Mouse (Mus musculus): Measurements from ENCODE around the gene Knstrn.

Knstrn gene

DNA sequence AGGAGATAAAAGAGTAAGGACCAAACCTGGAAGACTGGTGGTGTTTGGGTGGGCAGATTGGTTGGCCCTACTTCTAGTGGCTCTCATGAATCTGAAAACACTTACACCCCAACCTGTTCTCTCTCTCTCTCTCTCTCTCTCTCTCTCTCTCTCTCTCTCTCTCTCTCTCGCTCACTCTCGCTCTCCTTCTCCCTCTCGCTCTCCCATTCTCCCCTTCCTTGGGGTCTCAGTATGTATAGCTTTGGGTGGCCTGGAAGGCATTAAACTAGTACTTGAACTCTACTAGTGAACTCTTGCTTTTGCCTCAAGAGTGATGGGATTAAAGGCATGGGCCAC is 48.5 kb downstream of the Knstrn start:
- no peak for DNase-seq

DNA sequence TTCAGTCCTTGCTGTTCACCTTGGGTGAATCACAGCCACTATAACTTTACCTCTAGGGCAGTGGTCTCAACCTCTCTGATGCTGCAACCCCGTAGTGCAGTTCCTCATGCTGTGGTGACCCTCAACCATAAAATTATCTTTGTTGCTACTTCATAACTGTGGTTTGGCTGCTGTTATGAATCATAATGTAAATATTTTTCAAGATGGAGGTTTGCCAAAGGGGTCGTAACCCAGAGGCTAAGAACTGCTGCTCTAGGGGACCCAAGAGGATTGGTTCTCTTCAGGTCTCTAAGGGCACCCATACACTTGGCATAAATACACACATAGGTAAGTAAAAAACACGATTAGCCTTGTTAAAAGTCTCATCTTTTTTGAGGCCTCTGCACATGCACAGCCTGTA is 56.8 kb downstream of the Knstrn start:
- DNase-seq, result no peak

DNA sequence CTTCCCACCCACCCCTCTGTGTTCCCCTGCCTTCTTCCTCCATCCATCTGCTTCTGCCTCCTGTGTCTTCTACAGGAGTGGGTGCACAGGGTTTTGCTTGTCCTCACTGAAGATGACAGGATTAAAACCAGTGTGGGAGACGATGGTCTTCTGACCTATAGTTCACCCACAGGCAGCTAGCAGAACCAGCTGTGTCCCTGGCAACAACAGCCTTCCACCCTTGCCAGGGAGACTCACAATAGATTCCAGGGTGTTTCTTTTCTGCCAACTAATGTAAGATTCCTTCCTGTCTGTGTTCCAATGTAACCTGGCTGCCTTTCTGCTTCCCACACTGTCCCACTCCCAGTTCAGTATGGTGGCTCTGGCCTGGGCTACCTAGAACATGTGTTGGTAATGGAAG is 57.2 kb downstream of the Knstrn start:
- no peak for DNase-seq

DNA sequence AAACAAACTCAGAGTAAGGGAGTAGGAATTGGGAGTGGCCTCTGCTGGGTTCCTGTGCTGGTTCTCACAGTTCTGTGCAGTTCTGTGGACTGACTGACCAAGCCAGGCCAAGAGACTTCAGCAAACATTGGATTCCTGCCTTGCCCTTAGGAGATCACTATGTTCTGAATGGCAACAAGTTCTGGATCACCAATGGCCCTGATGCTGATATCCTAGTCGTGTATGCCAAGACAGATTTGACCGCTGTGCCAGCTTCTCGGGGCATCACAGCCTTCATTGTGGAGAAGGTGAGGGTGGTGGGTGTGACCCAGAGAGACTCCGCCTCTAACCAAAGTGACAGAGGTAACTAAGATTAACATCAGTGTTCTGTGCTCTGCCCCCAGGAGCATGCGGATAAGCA is 59.2 kb downstream of the Knstrn start:
- DNase-seq, result no peak

DNA sequence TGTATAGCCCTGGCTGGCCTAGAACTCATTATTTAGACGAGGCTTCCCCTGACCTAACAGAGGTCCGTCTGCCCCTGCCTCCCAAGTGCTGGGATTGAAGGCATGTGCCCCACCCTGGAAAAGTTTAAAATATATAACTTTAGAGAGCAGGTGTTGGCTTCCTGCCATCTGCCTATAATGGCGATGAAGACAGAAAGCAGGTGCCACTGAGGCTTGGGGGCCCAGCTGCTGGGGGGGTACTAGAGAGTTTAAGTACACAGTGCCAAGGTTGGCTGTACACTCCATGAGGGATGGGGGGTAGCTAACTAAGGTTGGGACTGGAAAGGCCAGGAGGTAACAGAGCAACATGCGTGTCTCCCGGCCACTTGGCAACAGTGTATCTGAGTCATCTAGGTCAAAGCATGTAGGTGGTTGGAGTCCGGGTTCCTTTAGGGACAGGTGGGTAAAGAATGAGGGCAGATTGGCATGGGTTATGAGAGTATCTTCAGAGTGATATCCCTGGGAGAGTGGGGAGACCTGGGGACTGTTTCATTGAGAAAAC is 60.2 kb downstream of the Knstrn start:
- peak; percentile 49 for DNase-seq

DNA sequence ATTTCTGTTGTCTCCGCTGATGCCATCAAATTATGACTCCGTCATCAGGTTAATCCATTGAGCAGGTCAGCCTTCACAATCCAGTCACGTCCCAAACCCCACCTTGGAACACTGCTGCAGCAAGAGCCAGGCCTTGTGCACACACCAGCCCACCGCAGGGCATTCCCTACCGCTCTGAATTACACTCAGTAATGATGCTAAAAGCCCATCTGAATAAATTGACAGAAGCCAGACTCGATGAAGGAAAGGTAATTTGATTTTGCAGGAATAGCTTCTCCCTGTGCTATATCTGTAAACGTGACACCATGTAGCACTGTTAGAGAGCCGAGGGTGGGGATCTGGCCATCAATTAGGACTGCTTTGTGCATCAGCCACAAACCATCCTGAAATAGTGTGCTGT is 61.5 kb downstream of the Knstrn start:
- no peak for DNase-seq

DNA sequence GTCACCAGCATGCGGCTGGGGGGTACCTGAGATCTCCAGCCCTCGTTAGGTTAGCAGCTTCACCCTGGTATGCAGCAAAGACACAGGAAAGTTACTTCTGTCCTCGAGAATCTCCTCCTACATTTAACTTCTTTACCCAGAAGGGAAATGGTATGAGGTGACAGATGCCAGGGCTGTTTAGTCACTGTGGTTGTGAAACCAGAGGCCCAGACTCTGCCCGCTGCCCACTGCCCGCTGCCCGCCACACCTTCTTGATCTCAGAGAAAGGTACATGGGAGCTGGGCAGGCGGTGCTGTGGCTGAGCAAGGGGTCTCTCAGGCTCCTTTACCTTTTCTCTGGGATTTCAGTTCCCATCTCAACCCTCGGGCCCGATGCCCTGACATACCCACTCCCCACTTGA is 62.6 kb downstream of the Knstrn start:
- DNase-seq, result no peak

DNA sequence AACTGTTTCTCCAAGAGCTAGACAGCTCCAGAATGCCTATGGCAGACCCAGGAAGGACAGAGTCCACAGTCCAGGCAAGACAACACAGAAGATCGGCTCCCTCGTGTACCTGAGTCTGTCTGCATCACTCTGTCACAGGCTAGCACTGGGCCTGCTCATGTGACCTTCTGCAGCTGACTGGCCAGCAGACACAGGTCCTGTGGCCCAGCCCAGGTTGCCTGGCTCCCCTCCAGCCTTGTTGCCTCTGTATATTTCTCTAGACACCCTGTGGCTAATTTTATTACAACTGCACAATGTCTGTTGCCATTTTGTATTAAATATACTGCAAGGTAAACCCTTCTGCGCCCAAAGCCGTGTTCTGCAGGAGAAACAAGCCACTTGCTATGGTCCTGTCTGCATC is 67.2 kb downstream of the Knstrn start:
- no peak for DNase-seq

DNA sequence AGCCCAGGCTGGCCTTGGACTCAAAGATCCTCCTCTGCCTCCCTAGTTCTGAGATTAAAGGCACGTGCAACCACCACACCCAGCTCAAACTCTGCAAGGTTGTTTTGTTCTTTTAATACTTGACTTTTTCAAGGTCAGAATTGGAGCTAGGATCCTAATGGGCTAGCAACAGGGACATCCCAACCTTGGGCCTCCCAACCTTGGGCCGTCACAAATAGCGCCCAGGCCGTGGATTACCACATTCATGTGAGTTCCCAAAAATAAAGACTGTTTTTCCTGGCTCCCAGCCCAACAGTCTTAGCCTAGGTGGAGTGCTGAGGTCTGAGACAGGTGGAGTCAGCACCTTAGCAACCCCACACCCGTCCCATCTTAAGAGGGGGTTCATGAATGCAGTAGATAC is 68.2 kb downstream of the Knstrn start:
- no peak for DNase-seq

DNA sequence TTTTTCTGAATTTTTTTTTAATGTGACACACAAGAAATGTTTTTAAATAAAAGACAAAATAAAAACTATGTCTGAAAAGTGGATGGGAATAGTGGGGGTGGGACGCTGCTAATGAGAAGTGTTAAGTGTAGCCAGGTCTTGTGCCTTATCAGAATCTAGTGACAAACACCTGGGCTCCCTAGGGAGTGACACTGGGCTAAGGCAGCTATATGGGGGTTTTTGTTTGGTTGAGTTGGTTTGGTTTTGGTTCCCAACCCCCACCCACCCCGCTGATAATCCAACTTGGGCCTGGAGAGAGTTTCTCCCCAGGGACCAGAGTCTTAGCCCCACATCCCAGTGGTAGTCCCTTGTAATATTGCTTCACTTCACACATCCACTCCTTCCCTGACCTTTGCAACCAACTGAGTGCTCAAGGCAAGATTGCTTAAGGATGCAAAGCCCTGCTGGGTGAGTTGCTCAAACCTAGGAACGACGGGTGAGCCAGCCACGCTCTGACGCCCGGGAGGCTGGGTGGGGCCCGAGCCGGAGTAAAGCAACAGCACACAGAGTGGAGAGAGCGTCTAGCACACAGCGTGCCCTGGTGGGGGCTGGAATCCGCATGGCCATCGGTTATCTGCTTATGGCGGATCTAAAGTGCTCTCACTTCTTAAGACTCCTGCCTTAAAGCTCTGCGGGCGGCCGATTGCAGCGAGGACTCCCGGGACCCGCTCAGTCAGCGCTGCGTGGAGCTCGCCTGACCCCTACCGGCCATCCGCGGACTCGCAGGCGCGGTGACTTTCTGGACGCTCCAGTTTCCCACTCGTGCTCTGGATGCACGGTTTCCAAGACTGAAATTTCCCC is 69.3 kb downstream of the Knstrn start:
- DNase-seq, result peak; percentile 69

DNA sequence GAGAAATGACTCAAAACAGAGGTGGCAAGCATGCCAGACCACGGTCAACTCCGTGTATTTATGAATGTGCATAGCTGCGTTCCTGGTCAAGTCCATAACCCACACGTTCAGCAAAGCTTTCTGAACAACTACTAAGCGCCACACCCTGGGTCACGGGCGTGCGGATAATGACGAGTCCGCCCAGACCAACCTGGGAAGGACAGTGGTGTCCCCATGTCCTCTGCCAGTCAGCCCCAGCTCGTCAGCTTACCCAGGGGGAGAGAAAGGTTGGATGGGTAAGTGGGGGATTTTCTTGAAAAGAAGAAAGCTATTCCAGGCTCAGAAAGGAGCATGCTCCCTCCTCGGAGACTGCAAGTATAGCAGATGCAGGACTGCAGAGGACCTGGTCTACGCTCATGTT is 73.6 kb downstream of the Knstrn start:
- DNase-seq, result no peak

DNA sequence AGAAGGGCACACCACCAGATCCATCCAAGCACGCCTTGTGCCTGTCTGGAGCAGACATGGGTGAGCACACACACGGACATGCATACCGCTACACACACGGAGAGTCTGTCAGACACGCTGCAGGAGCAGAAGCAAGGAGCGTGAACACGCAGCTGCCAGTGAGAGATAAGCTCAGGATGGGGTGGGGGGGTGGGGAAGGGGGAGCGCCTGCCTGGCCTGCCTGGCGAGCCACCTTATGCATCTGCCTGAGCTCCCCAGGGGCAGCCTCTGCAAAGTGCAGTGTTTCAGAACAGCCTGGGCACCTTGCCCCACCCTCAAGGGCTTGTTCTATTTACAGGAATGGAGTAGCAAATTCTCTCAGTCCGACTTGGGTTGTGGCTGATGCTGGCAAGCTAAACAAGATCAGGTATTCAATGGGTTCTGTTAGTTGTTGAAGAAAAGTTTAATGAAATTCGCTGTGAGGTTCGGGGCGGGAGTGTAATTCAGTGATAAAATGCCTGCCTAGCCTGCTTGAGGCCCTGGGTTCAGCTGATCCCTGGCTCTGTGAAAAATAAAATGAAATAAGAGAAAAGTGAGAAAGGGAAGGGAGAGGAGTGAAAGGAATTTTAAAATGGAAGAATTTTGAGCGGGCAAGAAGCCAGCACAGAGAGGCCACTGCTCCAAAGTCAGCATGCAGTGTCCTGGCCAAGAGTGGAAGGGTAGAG is 74.2 kb downstream of the Knstrn start:
- DNase-seq, result no peak

DNA sequence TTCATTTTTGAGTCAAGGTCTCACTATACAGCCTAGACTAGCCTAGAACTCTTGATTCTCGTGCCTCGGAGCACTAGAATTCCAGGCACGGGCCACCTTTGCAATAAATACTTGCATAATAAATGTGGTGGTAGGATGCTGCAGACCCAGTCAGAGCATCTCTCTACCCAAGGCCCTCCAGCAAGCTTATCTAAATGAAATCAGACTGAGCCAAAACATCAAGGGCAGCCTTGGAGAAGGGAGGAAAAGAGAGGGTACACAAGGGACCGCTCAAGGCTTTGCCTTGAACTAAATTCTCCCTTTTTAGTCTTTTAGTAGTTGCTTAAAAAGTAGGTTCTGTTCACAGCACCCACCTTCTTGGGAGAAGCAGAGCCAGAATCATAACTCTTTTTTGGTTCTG is 77.4 kb downstream of the Knstrn start:
- no peak for DNase-seq

DNA sequence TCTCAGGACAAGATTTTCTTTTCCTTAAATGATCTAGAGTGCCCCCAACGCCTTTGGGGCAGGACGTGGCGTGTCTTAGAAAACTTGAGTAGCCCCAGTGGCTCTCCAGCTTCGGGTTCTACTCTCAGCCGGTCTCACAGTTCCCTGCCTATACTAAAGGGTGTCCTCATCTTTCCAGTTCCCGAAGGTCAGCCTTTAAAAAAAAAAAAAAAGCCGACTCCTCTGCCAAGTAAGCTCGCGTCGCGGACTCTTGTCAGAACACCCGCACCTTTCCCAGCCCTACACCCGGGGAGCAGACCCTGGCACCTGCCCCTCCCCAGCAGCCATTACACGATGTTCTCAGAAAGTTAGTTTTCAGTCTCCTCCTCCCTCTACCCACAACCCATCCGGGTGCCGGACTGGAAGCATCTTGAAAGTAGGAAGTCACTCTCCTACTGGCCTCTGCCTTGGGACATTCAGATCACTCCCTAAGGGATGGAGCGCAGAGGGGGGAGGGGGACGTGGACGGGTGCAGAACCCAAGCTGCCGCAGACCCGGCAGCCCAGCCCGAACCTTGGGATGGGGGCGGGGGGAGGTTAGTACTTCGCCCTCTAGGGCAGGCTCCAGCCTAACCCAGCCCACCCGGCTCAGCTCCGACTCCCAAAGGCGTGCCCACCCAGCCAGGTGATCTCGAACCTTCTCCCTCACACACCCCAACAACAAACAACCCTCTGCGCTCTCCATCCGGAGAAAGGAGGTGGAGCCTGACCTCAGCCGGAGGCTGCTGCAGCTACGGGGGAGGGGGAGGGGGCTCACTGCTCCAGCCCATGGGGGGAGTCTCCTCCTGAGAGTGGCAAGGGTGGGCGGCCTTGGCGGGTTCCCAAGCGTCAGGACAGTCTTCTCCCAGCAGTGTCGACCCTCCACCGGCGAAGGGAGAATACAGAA is 82.4 kb downstream of the Knstrn start:
- DNase-seq, result peak; percentile 74

DNA sequence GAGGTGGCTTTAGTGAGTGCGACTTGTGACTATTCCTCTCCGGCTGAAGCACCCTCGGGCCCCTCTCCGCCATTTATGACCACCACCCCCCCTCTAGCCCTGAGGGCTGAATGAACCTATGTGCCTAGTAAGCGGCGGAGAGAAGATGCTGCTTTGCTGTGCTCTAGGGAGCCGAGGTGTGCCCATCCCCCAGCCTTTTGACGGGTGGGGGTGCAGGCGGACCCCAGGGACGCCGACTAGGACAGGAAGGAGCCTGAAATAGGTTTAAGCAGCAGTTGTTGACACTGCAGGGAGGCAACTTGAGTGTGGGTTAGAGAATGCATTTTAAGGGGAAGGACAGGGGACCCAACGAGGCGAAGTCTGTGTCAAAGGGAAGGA is 83.1 kb downstream of the Knstrn start:
- DNase-seq, result no peak

DNA sequence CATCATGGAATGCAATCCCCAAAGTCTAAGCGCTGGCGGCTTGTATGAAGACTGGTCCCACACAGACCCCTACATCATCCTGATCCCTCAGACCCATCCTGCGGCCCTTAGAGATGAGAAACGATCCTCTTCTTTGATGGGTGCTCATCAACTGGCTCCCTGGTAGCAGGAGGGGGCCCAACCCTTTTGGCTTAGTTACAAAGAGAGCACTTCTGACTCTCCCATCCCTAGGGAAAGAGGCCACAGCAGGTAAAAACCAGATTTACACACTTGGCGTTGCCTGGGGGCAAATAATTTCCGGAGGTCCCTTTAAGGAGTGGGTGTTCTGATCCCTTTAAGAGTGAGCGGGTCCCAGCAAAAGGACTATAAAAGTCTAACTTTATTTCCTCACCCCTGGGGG is 83.6 kb downstream of the Knstrn start:
- DNase-seq, result no peak

DNA sequence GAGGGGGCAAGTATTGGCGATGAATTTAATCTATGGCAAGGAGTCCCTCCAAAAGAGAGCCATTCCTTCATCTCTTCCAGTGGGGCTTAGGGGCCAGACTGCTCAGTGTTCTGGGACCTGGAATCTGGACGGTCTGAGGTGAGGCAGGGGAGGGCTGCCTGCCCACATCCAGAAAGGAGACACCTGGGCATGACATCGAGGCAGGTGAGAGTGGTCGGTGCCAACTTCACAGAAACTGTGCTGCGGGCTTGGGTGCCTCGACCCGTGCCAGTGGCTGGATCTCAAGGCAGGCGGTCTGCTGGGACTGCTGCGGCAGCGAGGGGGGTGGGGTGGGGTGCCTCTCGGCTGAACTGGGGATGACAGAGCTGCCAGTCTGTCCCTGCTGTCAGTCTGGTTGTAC is 84.0 kb downstream of the Knstrn start:
- no peak for DNase-seq

DNA sequence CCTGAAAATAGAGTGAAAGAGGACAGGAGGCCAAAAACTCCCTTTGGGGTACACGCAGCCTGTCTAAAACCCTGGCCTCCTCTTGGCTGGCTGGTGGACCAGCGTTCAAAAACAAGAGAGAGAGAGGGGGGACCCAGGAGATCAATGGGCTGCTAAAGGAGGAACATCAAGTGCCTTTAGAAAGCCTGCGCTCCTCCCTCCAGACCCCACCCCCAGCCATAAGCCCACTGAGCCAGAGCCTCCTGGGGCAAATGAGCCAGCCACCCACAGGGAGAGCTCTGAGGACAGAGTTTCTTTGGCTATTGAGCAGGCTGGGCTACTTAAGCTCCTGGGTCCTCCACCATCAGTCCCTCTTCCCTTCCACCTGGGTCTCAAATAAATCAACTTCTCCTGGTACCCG is 85.0 kb downstream of the Knstrn start:
- DNase-seq, result no peak

DNA sequence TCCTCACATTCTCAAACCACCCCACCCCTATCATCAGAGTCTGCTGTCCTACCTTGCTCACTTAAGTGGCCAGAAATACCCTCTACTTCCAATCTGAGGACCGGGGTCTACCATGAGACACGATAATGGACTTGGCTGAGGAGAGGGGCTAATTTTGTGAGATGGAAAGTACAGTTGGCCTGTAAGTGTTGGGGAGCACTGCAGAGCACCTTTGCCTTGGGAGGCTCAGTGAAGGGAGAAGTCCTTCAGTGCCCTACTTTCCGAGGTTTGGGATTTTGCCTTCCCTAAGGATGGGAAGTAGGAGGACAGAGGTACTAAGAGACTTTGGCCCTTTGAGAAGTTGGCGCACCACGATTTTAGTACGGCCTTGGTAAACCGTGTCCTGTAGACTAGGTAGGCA is 85.5 kb downstream of the Knstrn start:
- DNase-seq, result no peak

DNA sequence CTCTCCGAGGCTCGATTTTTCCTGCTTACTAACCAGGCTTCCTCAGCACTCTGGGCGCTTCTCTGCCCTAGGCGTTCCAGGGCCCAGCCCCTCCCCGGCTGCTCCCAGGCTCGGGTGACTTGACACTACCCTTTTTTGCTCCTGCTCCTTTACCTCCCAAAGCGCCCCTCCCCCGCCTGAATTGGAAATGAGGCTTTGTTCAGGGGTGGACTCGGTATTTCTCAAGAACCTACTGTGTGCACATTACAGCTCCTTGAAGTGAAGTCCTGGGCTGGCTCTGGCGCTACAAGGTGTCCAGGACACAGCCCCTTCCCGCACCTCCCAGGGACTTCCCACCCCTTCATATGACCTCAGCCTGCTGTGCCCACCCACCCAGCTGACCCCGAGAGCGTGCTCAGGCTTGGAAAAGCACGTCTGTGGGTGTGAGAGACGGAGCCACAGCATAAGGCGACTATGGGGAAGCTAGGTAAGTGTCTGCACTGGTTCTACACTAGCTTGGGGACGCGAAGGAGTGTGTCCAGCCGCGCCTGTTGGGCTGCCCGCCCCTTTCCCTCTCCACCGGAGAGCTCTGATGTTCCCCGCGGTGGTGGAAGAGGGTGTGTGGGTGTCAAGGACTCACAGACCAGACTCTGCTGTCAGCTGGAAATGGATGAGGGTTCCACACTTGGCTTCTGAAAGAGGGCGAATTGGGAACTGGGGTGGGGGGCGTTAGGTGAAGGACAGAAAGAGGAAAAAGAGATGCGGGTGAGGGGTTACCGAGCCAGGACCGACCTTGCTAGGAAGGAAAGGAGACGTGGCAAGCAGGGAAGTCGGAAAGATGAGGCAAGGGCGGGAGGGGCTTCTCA is 86.4 kb downstream of the Knstrn start, which contains the start of gene Bahd1:
Gene Bahd1 (plus strand): TSS at position 397 of the 845 bp plus-strand sequence.
- DNase-seq, result peak; percentile 70

DNA sequence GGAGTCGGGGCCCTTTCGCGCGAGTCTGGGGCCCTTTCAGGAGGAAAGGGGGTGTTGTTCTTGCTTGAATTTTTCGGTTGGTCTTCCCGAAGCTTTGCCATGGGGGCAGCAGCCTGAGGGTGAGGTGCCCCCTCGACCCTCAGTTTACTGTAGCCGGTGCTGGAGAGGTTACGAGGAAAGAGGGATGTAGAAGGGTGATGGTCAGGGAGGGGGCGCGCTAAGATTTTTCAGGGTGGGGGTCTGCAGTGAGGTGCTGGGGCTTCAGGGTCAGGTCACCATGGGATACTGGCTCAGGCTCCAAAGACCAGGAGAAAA is 87.0 kb downstream of the Knstrn start:
- DNase-seq, result no peak
